Mouse (Mus musculus) heart, postnatal 36 days (tissue): ENCODE data around the gene Syde2. TPM values are rescaled to one million over a fixed set of nuclear protein-coding genes. Genes with fewer than 3 reads are reported as not detected.

Experiments
- DNase-seq, 2 experiments: peaks; one replicate each; pipeline ENCODE4 v3.0.0; 2021 to 2022
- intact Hi-C: fragments of 180-260 bp; cut with DNase I; formaldehyde crosslinking; loops from one replicate; pipeline ENCODE4 v1.15.1; 2025
- total RNA-seq, 2 experiments: library from RNA; stranded (reverse); gene quantifications; 2 replicates each; pipeline ENCODE4 v1.2.3; 2021

Gene Syde2
- total RNA-seq, 2 experiments from 2014 or later = 13.8 to 18.6 TPM

- intact Hi-C loops = loop anchor here (5.0 kb wide), 1 partner anchor 42 kb away; no protein-coding TSS in a partner anchor
Measured at GRCm38 (mm10) chr3:146004347-146005051, 16.8 kb downstream of the Syde2 start.

GRCm38 (mm10) chr3:146007872-146008271, 20.2 kb downstream of the Syde2 start:
- intact Hi-C loops = no loop called here
- no peak for DNase-seq

More at GRCm38 (mm10) chr3:146004347-146005051, 16.8 kb downstream of the Syde2 start:
- no peak for DNase-seq

GRCm38 (mm10) chr3:146009859-146010645, 22.4 kb downstream of the Syde2 start:
- DNase-seq = no peak
- intact Hi-C loops = no loop called here

- no peak for DNase-seq
- intact Hi-C loops = no loop called here
Measured at GRCm38 (mm10) chr3:146010751-146011150, 23.1 kb downstream of the Syde2 start.

- intact Hi-C loops = no loop called here
Measured at GRCm38 (mm10) chr3:146011544-146012218, 24.0 kb downstream of the Syde2 start.

GRCm38 (mm10) chr3:146013490-146013889, 25.8 kb downstream of the Syde2 start:
- DNase-seq = no peak

More at GRCm38 (mm10) chr3:146011544-146012218, 24.0 kb downstream of the Syde2 start:
- DNase-seq = no peak

GRCm38 (mm10) chr3:146014321-146014720, 26.7 kb downstream of the Syde2 start:
- intact Hi-C loops = no loop called here
- no peak for DNase-seq

More at GRCm38 (mm10) chr3:146013490-146013889, 25.8 kb downstream of the Syde2 start:
- intact Hi-C loops = no loop called here

GRCm38 (mm10) chr3:146016979-146017378, 29.3 kb downstream of the Syde2 start:
- intact Hi-C loops = no loop called here
- no peak for DNase-seq

GRCm38 (mm10) chr3:146017521-146017920, 29.9 kb downstream of the Syde2 start:
- intact Hi-C loops = no loop called here
- DNase-seq = no peak

- intact Hi-C loops = no loop called here
- DNase-seq = no peak
Measured at GRCm38 (mm10) chr3:146022232-146022631, 34.6 kb downstream of the Syde2 start.

- intact Hi-C loops = no loop called here
- no peak for DNase-seq
Measured at GRCm38 (mm10) chr3:146024746-146025145, 37.1 kb downstream of the Syde2 start.

GRCm38 (mm10) chr3:146025499-146025898, 37.8 kb downstream of the Syde2 start:
- intact Hi-C loops = no loop called here
- DNase-seq = no peak

- no peak for DNase-seq
- intact Hi-C loops = no loop called here
Measured at GRCm38 (mm10) chr3:146027116-146027515, 39.4 kb downstream of the Syde2 start.

- intact Hi-C loops = no loop called here
- DNase-seq = no peak
Measured at GRCm38 (mm10) chr3:146028406-146028805, 40.7 kb downstream of the Syde2 start.

GRCm38 (mm10) chr3:146029234-146029633, 41.6 kb downstream of the Syde2 start:
- no peak for DNase-seq
- intact Hi-C loops = no loop called here

GRCm38 (mm10) chr3:146030255-146030836, 42.7 kb downstream of the Syde2 start:
- intact Hi-C loops = no loop called here
- DNase-seq = no peak

GRCm38 (mm10) chr3:146032976-146033375, 45.3 kb downstream of the Syde2 start:
- no peak for DNase-seq
- intact Hi-C loops = no loop called here

GRCm38 (mm10) chr3:146037906-146038305, 50.2 kb downstream of the Syde2 start:
- no peak for DNase-seq
- intact Hi-C loops = no loop called here

GRCm38 (mm10) chr3:146039132-146039903, 51.6 kb downstream of the Syde2 start:
- no peak for DNase-seq
- intact Hi-C loops = no loop called here

- DNase-seq = peak in 1 of 2 experiments; percentile 13
- intact Hi-C loops = no loop called here
Measured at GRCm38 (mm10) chr3:146041382-146041781, 53.7 kb downstream of the Syde2 start.
